Mouse (Mus musculus): Measurements from ENCODE around the gene Dhx30. TPM values are rescaled to one million over a fixed set of nuclear protein-coding genes. Genes with fewer than 3 reads are reported as not detected.
"Not testable (repeated sequence)": the region's sequence is repeated elsewhere in the genome, so short reads cannot be mapped to it uniquely, and the experiment has no call there.

The Dhx30 gene
- polyA plus RNA-seq, 1 experiment = 66.5 TPM

DNA sequence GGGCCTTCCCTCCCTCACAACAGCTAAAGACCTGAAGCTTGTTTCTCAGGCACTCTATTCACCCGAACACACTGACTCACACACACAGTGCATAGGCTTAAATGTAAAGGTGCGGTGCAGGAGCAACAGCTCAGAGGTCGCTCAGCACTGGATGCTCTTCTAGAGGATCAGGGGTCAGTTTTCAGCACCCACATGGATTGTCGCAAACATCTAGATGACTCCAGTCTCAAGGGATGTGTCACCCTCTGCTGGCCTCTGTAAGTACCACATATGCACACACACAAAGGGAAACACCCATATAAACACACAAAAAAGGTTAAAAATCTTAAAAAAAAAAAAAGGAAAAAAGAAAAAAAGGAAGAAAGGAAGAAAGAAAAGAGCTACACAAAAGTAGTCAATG lies 22.9 kb downstream of the Dhx30 start:
- no peak for DNase-seq (ENCODE audit: low read depth)

DNA sequence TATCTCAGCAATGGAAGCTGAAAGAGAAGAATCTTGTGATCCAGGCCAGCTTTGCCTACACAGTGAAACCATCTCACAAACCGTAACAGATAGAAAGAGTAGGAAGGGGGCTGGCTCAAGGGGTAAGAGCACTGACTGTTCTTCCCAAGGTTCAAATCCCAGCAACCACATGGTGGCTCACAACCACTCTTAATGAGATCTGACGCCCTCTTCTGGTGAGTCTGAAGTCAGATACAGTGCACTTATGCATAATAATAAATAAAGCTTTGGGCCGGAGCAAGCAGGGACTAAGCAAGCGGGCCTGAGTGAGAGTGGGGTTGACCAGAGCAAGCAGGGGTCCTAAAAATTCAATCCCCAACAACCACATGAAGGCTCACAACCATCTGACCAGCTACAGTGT lies 24.3 kb downstream of the Dhx30 start:
- no peak for DNase-seq (ENCODE audit: low read depth)

DNA sequence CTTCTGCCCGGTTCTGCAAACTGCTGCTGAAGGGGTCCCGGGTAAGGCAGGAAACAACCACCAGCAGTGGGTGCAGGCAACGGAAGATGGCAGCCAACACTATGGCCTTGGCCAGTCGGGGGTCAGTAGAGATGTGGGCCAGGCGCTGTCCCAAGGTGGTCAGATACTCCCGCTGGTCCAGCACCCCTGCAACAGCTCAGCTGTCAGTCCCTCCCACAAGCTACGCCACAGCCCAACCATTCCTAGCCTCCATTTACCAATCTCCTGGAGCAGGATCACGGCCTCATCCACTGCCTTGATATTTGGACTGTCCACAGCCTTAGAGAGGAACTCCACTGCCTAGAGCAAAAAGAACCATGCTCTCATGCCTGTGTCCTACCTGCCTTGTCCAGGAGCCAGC lies 31.9 kb downstream of the Dhx30 start:
- DNase-seq (ENCODE audit: low read depth) = no peak

DNA sequence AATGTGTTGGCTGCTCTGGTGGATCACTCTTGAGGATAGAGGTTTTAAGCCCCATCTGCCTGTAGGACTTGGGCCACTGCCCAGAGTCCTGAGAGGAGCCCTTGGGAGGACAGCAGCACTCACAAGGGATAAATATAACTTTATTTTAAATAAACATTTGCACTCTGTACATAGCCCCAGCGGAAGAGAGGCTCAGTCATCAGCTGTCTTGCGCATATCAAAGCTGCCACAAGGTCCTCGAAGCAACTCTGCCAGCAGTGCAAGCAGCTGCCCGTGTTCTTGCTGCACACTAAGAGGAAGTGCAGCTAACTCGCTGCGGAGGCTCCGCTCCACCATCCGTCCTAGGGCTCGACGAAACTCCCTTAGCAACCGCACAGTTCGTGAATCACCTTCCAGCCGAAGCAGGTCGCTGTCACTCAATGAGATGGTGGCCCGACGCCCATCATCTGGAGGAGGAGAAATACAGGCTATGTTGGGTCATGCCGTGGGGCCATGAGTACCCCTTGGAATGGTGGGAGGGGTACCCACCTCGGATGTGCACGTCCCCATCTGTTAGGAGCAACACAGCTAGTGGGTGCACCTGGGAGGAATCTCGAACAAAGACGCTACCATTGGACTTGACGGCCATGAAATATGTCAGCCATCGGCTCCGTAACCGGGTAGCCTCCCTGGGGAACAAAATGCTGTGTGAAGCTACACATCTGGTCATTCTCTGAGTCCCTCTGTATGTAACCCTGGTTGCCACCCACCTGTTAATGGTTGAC lies 33.2 kb downstream of the Dhx30 start:
- DNase-seq (ENCODE audit: low read depth) = no peak

DNA sequence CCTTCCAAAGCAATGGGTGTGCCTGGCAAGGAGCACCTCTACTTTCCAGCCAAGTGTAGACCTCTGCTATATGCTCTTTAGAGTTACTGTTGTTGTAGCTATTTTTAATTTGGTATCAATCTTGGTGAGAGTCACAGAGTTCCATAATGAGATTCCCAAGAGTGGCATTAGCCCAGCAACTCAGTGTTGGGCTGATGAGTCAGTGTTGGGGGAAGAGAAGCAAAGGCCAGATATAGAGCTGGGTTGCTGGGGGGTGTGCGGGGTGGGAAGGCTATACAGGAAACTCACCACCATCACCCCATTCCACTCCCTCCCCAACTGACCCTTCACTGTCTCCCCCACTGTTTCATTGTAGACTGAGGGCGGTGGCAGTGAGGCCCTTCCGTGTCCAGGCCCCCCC lies 36.6 kb downstream of the Dhx30 start:
- DNase-seq (ENCODE audit: low read depth) = no peak

DNA sequence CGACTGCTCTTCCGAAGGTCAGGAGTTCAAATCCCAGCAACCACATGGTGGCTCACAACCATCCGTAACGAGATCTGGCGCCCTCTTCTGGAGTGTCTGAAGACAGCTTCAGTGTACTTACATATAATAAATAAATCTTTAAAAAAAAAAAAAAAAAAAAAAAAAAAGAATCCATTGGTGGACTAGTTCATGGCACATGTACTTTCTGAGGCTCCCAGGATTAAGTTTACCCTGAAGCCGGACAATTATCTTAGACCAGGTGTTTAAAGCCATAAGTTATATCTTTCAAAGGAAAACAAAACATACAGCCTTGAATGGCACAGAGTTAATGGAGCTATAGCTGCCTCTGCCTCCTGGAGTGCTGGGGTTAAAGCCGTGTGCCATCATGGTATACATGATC lies 41.2 kb downstream of the Dhx30 start:
- DNase-seq (ENCODE audit: low read depth) = not testable (repeated sequence)

DNA sequence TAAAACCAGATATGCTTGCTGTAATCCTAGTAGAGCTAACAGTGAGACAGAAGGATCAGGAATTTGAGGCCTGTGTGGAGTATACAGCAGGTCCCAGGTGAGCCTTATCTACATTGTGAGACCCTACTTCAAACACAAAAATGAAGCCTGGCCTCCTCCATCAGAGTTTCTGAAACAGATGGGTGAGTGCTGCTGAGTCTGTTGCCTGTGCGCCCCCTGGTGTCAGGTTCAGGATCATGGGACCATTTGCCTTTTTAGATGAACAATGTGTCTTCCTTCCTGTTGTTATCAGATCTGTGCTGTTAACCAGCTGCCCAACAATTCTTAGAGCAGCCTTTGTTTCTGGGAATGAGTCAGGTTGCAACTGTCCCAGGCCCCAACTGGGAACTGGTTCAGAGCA lies 45.8 kb downstream of the Dhx30 start:
- no peak for DNase-seq (ENCODE audit: low read depth)

DNA sequence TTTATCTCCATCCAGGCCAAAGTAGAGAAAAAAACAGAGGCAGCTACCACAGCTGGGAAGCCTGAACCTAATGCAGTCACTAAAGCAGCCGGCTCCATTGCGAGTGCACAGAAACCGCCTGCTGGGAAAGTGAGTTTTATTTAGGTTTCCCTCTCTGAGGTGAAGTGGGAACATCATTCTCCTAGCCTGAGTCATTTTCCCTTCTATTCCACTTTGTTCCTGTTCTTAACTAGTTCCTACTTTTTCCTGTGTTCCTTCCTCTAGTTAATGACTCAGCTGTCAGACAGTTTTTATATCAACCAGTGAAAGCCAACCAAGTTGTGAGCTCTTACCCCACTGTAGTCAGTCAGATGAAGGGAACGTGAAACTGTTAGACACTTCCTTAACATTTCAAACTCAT lies 46.6 kb downstream of the Dhx30 start:
- no peak for DNase-seq (ENCODE audit: low read depth)

DNA sequence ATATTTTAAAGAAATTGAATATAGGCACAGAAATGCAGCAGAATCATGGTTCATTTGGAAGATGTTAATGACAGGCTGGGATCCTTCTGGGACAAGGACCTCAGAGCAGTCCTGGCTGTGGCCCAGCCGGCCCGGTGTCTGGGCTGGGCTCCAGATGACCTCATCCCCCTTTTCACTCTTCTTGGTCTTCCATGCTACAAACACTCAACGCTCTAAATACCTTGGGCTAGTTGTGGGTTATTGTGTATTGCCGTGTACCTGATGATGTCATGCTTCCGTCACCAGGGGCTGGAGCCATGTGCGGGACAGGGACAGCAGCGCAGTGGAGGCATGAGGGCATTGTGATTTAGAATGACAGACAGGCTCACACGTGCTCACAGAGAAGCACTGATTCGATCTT lies 47.3 kb downstream of the Dhx30 start:
- no peak for DNase-seq (ENCODE audit: low read depth)

DNA sequence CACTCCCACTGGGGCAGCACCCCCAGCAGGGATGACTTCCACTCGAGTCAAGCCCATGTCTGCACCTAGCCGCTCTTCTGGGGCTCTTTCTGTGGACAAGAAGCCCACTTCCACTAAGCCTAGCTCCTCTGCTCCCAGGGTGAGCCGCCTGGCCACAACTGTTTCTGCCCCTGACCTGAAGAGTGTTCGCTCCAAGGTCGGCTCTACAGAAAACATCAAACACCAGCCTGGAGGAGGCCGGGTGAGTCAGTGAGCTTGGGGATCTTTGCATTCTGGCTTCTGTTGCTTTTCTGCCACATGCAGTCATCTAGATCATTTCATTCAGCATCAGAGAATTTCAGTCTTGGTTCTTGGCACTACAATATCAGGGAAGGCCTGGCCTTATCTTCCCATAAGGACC lies 48.9 kb downstream of the Dhx30 start:
- no peak for DNase-seq (ENCODE audit: low read depth)

DNA sequence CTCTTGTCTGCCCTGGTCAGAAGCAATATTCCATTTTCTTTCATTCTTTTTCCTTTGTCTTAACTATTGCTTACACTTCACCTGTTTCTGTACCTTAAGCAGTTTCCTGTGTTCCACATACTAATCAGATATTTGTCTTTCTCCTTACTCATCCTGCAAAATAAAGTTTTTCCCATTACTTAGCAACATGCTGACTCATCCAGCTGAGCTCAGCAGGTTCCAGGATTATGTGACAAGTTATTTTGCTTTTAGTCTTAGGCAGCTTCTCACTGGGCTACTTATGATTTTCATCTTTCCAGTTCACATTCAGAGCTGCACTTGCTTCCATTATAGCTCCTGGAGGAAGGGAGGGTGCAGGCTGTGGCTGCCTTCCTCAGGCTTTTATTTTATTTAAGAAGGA lies 53.0 kb downstream of the Dhx30 start:
- no peak for DNase-seq (ENCODE audit: low read depth)

DNA sequence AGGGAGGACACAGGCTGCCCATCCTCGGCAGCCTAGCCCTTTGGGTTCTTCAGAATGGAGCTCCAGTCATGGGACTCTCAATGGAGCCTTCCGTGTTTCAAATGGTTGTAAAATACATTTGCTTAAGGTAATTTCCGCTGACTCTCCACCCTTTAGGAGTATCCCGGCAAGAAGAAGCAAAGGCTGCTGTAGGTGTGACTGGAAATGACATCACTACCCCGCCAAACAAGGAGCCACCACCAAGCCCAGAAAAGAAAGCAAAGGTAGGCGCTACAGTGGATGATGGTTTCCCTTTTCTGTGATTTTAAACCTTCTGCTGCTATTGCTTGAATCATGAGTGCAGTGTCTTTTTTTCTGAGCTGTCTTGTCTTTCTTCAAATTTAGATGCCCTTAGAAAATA lies 54.8 kb downstream of the Dhx30 start:
- DNase-seq (ENCODE audit: low read depth) = no peak

DNA sequence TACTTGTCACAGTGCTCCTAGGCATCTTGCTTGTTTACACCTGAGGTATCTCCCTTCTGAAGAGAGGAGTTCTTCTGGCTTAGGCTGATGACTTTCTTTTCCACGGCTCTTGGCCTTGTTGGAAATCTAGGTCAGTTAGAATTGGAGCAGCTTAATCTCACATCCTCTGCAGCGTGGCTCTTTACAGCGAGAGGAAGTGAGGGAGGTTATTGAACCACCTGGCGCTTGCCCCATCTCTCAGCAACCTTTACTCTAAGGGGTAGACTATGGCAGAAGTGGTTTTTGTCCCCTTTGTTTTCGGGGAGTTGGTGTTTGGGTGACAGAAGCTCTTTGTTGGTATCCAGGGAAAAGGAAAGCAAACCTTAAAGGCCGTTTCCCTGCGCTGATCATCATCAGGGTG lies 55.2 kb downstream of the Dhx30 start:
- no peak for DNase-seq (ENCODE audit: low read depth)

DNA sequence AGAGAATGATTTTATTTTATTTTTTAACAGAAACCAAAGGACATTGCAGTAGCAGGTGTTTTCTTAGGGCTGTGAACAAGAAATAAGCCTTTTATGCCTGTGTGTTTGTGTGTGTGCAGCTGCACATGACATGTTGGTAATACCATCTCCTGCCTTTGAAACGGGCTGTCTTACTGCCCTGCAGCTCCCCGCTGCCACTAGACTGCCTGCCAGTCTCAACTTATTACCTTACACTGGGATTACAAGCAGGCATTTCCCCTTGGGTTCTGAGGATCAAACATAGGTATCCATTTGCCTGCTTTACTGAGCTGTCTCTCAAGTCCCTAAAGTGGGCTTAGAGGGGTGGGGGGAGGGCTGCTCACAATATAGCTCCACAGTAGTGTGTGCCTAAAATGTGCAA lies 56.9 kb downstream of the Dhx30 start:
- no peak for DNase-seq (ENCODE audit: low read depth)

DNA sequence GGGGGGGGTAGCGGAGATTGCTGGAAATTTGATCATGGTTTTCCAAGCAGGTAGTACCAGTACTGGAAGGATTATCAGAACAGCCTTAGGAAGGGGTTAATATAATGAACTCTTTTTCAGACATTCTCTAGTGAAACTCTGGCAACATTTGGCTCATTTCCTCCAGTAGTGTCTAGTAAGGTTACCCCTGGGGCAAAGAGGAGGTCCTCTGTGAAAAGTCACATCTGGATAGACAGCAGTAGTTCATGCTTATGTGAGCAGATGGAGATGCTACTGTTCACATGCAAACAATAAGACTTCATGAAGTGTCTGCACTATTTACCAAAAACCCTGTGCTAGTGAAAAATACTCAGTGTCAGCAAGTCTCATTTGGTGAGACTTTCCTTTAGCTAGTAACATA lies 60.4 kb downstream of the Dhx30 start:
- no peak for DNase-seq (ENCODE audit: low read depth)

DNA sequence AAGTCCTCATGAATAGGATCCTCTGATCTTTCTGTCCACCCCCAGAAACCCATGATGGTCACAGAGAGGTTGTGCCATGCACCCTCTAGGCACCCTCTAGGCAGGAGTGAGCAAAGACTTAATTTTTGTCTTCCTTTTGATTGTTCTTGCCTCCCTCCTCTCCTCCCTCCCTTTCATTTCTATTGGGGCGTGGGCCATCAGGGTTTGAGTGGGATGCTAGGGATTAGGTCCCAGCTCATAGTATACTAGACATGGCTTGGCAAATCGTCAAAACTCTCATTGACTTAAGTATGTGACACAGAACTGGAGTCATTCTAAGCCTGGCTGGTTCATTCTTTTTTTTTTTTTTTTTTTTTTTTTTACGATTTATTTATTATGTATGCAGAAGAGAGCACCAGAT lies 62.8 kb downstream of the Dhx30 start:
- no peak for DNase-seq (ENCODE audit: low read depth)

DNA sequence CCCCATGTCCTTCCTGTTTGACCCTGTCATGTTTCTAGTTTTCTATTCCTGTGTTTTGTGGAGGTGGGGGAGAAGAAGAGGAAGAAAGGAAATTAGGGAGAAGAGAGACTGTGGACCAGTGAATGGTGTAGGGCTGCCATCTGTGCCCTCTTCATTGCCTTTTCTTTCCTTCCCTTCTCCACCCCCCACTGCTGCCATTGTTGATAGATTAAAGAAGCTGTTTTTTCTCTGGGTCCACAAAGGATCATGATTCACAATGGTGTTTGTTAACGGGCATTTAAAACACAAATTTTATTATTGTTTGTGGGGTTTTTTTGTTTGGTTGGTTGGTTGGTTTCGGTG lies 63.6 kb downstream of the Dhx30 start:
- no peak for DNase-seq (ENCODE audit: low read depth)

DNA sequence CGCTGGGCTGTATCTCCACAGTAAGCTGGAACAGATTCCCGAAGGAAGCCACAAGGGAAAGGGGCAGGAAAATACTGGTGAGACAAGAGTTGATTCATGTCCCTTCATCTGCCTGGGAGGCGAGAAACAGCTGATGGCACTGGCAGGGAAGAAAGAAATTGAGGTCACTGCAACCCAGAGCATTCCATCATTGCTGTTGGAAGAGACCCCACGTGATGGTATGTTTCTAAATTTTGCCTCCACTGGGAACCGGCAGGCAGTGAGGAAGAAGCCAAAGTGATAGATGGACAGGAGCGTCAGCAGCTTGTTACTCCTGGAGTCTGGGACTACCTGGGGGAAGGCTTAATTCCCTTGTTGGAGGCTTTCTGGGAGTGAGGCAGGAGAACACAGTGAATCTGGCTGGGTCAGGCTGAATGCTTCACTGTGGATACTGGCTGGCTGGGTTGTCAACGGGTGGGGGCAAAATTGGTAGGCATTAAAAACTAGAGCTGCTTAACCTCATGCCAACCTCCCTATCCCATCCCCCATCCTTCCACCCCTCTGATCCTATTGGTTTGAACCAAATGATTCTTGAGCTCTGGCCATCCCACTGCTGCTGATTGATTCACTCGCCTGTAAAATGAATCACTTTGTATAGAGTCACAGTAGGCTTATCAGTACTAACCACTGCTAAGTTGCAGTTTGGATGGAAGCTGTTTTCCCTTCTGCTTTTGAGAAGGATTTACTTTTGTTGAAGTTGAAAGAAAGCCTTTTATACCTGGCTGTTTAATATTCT lies 64.1 kb downstream of the Dhx30 start:
- no peak for DNase-seq (ENCODE audit: low read depth)

DNA sequence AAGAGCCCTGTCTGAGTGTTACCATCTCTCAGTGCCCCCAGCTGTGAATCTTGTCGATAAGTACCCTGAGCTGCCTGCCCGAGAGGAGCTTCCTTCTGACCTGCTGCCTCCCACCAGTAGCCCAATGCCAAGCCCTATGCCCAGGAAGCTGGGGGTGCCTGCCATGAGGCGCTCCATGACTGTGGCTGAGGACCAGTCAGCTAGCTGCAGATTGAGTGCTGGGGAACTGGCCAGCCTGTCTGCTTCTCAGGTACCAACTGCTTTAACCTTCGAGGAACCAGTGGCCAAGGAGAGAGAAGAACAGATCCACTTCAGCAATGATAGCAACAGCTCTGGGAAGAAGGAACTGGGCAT lies 64.7 kb downstream of the Dhx30 start:
- no peak for DNase-seq (ENCODE audit: low read depth)

DNA sequence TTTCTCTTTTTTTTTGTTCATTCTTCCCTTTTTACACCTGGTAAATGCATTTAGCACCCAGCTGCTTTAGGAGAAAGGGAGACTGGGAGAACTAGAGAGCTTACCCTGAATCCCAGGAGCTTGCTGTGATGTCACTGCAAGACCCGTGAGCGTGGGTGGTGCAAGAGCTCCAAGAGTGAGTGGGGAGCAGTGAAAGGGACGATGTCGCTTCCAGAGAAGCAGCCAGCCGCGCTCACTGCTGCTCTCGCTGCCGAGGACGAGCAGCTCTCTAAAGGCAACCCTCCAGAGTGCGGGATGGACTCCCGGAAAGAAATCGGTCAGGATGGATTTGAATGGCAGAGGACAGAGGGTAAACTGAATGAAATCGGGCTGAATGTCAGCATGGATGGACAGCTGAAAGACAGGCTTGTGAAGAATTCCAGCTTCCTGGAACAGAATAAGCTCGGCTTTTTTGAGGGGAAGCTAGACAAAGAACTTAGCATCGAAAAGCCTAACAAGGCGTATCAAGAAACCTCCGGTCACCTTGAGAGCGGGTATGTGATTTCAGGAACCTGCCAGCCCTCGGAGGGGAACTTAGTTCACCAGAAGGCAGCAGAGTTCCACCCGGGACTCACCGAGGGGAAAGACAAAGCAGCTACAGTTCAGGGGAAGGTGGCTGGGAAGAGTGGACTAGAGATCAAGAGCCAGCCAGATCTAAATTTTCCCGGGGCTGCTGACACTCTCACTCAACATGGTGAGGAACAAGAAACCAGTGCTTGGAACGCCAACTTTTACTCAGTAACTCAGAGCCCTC lies 65.6 kb downstream of the Dhx30 start:
- no peak for DNase-seq (ENCODE audit: low read depth)

DNA sequence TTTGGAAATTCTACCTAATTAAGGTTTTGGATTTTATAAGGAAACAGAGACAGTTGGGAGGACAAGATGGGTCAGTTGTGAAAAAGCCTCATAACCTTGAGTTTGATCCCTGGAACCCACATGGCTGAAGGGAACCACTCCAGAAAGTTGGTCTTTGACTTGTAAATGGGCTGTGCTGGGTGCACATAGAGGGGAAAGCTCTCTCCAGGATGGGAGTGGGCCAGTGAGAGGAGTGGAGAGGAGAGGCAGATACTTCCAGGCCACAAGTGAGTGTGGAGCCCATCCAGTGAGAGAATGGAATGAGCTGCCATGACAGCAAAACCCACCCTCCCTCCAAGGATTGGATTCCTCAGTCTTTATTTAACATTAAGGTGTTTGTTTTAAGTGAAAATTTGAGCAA lies 66.4 kb downstream of the Dhx30 start:
- DNase-seq (ENCODE audit: low read depth) = no peak

DNA sequence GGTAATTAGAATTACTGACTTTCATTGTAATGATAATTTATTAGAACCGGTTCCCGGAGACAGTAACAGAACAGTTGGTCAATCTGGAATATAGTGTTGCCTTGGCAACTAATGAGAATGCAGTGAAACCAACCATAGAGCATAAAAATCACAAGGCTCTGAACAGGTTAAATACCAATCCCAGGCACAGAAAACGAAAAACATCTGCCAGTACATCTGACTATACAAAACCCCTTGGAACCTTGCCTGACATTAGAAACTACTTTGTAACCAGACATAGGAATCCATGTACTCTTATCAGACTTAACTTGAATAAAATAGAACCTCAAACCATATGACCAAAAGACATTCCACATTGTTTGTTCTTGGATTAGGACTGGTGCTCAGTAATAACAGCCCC lies 69.8 kb downstream of the Dhx30 start:
- DNase-seq (ENCODE audit: low read depth) = no peak

DNA sequence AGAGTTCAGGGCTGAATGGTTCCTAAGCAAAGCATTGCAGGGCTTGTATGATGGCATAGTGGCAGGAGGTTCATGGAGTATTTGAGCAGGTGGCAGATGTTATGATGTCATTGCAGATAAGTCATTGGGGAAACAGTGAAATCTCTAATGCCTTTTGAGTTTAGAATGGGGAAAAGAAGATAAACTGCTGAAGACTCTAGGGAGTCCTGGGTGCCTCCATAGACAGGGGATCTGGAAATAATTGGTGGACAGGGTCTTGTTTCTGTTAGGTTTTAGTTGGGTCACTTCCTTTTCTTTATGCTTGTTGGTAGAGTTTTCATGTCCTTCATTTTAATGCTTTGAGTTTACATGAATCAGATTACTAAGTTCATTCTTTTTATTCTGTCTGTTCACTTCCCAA lies 70.4 kb downstream of the Dhx30 start:
- DNase-seq (ENCODE audit: low read depth) = no peak

All from gonadal fat pad, adult 2 months (tissue).